Mouse (Mus musculus) erythroblast, embryonic 14.5 days (primary cell): ENCODE data around the gene Ndufa6. TPM values are rescaled to one million over a fixed set of nuclear protein-coding genes. Genes with fewer than 3 reads are reported as not detected.
"Not testable (repeated sequence)": the region's sequence is repeated elsewhere in the genome, so short reads cannot be mapped to it uniquely, and the experiment has no call there.

Experiments used
- H3K27me3 ChIP-seq: 2 replicates; pipeline ENCODE4 v1.6.1; 2012; ENCODE audit warnings: inconsistent platforms; ENCODE audit not compliant: control insufficient read depth
- H3K36me3 ChIP-seq: 2 replicates; pipeline ENCODE4 v1.6.1; 2012; ENCODE audit warnings: mild to moderate bottlenecking, inconsistent platforms; ENCODE audit not compliant: control insufficient read depth
- H3K4me1 ChIP-seq: 2 replicates; pipeline ENCODE4 v1.6.1; 2012; ENCODE audit warnings: inconsistent platforms; ENCODE audit not compliant: control insufficient read depth
- H3K4me3 ChIP-seq: replicated peaks from 2 replicates; pipeline ENCODE3; 2012; ENCODE audit warnings: moderate library complexity, mild to moderate bottlenecking, inconsistent platforms
- H3K9me3 ChIP-seq: 2 replicates; pipeline ENCODE4 v1.6.1; 2012; ENCODE audit warnings: low read length, inconsistent platforms, mixed read lengths; ENCODE audit not compliant: control insufficient read depth
- GATA1 ChIP-seq: IDR thresholded peaks from 2 replicates; pipeline ENCODE4 v1.6.1; 2012; ENCODE audit warnings: low read length, inconsistent platforms, mixed read lengths
- TAL1 ChIP-seq: IDR thresholded peaks from 3 replicates; pipeline ENCODE4 v1.6.1; 2012; ENCODE audit warnings: low read length, inconsistent platforms, mixed read lengths
- polyA plus RNA-seq: library from polyadenylated mRNA; stranded (reverse); fragments of >175 nt; gene quantifications from 2 replicates; pipeline ENCODE4 v1.2.3, GENCODE M21; 2012

Ndufa6 gene
- polyA plus RNA-seq, 1 experiment: 30.8 TPM

DNA sequence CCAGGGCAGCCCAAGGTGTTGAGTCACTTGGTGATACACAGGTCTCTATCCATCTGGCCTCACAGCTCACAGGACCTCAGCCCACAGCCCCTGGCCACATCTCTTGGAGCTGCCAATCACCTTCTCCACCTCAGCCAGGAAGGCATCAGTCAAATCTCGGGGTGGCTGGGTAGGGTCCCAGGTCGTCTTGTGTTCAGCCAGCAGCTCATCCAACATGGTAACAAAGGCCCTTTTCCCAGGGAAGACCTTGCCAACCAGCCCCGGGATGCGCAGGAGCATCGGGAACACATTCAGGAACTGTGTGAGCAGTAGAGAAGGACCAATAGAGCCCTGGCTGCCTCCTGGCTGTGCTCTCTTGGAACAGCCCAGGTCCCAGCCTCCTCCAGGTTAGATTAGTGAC is 18.9 kb upstream of the Ndufa6 start:
- H3K4me3 ChIP-seq: no peak overlapping the region
- TF ChIP-seq TAL1 (no peak), GATA1 (no peak)
- H3K4me1 ChIP-seq: no peaks in the 10 kb centered on the region
- 0 out of 2 replicates have a peak, but pooled peaks cover 3% of the 10 kb centered on the region for H3K27me3 ChIP-seq
- peaks cover 12% of the 10 kb centered on the region; the same call in 1 of the 2 replicates for H3K36me3 ChIP-seq
- no peaks in the 10 kb centered on the region for H3K9me3 ChIP-seq

DNA sequence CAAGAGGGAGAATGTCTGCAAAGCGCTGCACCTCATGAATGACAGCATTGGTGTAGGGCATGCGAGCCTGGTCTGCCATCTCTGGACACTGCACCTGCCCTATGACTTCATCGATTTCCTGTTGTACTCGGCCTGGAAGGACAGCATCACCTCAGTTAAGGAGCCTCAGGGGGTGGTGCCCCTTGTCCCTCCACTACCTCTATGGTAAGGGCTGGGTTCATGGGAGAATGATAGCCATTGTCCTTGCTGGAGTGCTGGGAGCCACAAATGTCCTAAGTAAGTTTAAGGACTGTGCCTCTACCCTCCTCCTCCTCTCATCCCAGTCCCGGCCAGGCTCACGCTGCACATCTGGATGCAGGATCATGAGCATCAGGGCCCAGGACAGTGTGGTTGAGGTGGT is 18.3 kb upstream of the Ndufa6 start:
- Histone ChIP-seq H3K4me1 (no peaks in the 10 kb centered on the region), H3K4me3 (no peak overlapping the region), H3K36me3 (peaks cover 12% of the 10 kb centered on the region; the same call in 1 of the 2 replicates), H3K9me3 (no peaks in the 10 kb centered on the region), H3K27me3 (0 out of 2 replicates have a peak, but pooled peaks cover 3% of the 10 kb centered on the region)
- TF ChIP-seq TAL1: no peak
- no peak for TF ChIP-seq GATA1

DNA sequence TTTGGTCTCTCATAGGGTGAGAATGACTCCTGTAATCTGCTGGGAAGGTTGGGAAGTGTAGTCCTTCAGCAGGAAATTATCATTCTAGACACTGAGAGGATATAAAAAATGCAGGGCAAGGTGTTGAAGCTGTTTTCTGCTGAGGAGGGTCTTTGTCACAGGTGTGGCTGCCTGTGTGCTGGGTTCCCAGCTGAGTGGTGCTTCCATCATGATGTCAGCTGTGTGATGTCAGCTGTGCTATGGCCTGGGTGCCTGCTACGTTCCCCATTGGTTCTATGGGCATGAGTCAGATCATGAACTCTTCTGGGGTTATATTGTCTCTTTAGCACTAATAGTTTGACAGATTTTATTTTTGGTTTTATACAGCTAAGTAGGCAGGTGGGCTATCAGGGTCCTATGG is 14.7 kb upstream of the Ndufa6 start:
- Histone ChIP-seq H3K9me3 (no peaks in the 10 kb centered on the region), H3K27me3 (no peaks in the 10 kb centered on the region), H3K4me3 (no peak overlapping the region), H3K4me1 (no peaks in the 10 kb centered on the region), H3K36me3 (peaks cover 8% of the 10 kb centered on the region; the same call in 1 of the 2 replicates)
- TF ChIP-seq GATA1: no peak
- TF ChIP-seq TAL1: no peak

- Histone ChIP-seq H3K4me3 (no peak overlapping the region), H3K36me3 (peaks cover 4% of the 10 kb centered on the region; the same call in 1 of the 2 replicates), H3K4me1 (no peaks in the 10 kb centered on the region), H3K9me3 (no peaks in the 10 kb centered on the region), H3K27me3 (no peaks in the 10 kb centered on the region)
- TF ChIP-seq GATA1 (no peak), TAL1 (no peak)
These were observed 14.0 kb upstream of the Ndufa6 start for GRCm38 (mm10) chr15:82368146-82368545.

- H3K4me3 ChIP-seq, H3K27me3 ChIP-seq, H3K9me3 ChIP-seq, H3K4me1 ChIP-seq, H3K36me3 ChIP-seq: not testable (repeated sequence)
These were observed 10.4 kb upstream of the Ndufa6 start for GRCm38 (mm10) chr15:82364561-82364960.

DNA sequence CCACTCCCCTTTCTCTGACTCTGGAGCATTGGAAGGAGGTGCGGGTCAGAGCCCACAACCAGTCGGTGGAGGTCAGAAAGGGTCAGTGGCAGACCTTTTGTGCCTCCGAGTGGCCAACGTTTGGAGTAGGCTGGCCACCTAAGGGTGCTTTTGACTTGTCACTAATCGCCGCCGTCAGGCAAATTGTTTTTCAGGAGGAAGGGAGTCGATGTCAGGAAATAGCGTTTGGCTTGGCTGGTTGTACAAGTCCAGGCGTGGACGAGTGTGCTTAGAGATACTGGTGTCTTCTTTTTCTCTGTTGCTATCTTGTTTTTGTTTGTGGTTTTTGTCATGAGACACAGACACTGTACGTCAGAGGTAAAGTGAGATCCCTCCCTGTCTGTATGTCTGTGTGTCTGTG is 9.7 kb upstream of the Ndufa6 start:
- not testable (repeated sequence) for H3K36me3 ChIP-seq, H3K27me3 ChIP-seq

DNA sequence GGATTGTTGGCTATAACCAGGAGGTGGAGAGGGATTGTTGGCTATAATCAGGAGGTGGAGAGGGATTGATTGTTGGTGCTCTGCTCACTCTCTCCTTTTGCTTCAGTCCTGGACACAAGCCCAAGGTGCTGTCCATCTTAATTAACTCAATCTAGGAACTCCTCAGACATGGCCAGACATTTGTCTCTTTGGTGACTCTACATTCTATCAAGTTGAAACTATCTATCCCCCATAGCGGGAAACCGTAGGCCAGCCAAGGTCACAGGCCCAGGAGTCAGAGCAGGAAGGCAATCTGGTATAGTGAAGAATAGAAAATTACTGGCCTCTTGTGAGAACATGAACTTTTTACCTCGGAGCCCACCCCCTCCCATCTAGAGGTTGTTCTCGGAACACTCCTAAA is 8.1 kb upstream of the Ndufa6 start:
- TF ChIP-seq GATA1: no peak
- no peak for TF ChIP-seq TAL1

More for the DNA sequence above, 9.7 kb upstream of the Ndufa6 start:
- H3K9me3 ChIP-seq, H3K4me3 ChIP-seq, H3K4me1 ChIP-seq: not testable (repeated sequence)

DNA sequence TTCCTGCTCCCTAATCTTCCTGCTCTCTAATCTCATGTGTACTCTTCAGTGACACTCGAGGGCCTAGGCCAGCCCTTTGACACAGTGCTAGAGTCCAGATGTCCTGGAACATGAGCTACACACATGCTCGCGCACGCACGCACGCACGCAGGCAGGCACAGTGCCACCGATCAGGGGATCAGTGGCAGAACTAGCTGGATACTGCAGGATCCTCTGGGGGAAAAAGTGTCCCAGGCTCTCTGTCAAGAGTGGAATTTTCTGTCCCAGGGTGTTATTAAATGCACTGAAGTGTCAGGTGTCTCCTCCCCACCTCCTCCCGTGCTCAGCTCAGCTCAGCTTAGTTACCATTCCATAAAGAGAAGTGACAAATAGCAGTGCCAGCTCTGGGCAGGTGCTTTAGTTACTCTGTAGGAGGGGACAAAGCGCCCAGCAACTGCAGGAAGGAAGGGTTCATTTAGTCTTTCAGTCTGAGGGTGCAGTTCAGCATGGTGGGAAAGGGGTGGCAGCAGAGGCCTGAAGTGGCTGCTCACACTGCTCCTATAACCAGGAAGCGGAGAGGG is 7.4 kb upstream of the Ndufa6 start:
- no peaks in the 10 kb centered on the region; the same call in 1 of the 2 replicates for H3K4me1 ChIP-seq
- no peaks in the 10 kb centered on the region for H3K36me3 ChIP-seq
- no peaks in the 10 kb centered on the region for H3K27me3 ChIP-seq
- no peak for TF ChIP-seq GATA1
- TF ChIP-seq TAL1: no peak
- no peak overlapping the region for H3K4me3 ChIP-seq
- no peaks in the 10 kb centered on the region for H3K9me3 ChIP-seq

More for the DNA sequence above, 8.1 kb upstream of the Ndufa6 start:
- Histone ChIP-seq H3K36me3 (no peaks in the 10 kb centered on the region), H3K9me3 (no peaks in the 10 kb centered on the region), H3K4me3 (no peak overlapping the region), H3K4me1 (no peaks in the 10 kb centered on the region), H3K27me3 (no peaks in the 10 kb centered on the region)

- Histone ChIP-seq H3K27me3 (no peaks in the 10 kb centered on the region), H3K9me3 (peaks cover 6% of the 10 kb centered on the region), H3K4me1 (peaks cover 14% of the 10 kb centered on the region), H3K36me3 (no peaks in the 10 kb centered on the region), H3K4me3 (peak overlapping the region; percentile 1)
- no peak for TF ChIP-seq GATA1
- no peak for TF ChIP-seq TAL1
These were observed 4.5 kb upstream of the Ndufa6 start for GRCm38 (mm10) chr15:82358431-82359260.
